Mouse (Mus musculus) stomach, embryonic 16.5 days (tissue): ENCODE results near the gene Mark2. TPM values are rescaled to one million over a fixed set of nuclear protein-coding genes. Genes with fewer than 3 reads are reported as not detected.

Source experiments
- ATAC-seq: fragments of 200-750 bp; cut with Nextera tagmentation; 2 replicates; pipeline ENCODE4 v1.8.0; 2017; ENCODE audit warnings: moderate number of reproducible peaks, moderate TSS enrichment; ENCODE audit not compliant: insufficient read depth, low FRiP score
- H3K27ac ChIP-seq: fragments of 300-500 bp; sonication (generic); 2 replicates; pipeline ENCODE4 v1.5.1; 2014; ENCODE audit warnings: low read length
- H3K27me3 ChIP-seq: fragments of 300-500 bp; sonication (generic); 2 replicates; pipeline ENCODE4 v1.6.1; 2014; ENCODE audit warnings: low read length, control low read depth, mixed read lengths; ENCODE audit not compliant: control insufficient read depth, insufficient read depth
- H3K36me3 ChIP-seq: fragments of 300-500 bp; sonication (generic); 2 replicates; pipeline ENCODE4 v1.6.1; 2014; ENCODE audit warnings: low read length; ENCODE audit not compliant: control insufficient read depth, insufficient read depth
- H3K4me1 ChIP-seq: fragments of 300-500 bp; sonication (generic); 2 replicates; pipeline ENCODE4 v1.6.1; 2014; ENCODE audit warnings: low read length, control low read depth, mixed read lengths; ENCODE audit not compliant: control insufficient read depth, insufficient read depth
- H3K4me2 ChIP-seq: fragments of 300-500 bp; sonication (generic); 2 replicates; pipeline ENCODE4 v1.6.1; 2014; ENCODE audit warnings: low read depth, low read length, mixed read lengths
- H3K4me3 ChIP-seq: fragments of 300-500 bp; sonication (generic); replicated peaks from 2 replicates; pipeline ENCODE4 v1.5.1; 2014; ENCODE audit warnings: mild to moderate bottlenecking, low read length
- H3K9ac ChIP-seq: fragments of 300-500 bp; sonication (generic); 2 replicates; pipeline ENCODE4 v1.6.1; 2014; ENCODE audit warnings: low read length
- H3K9me3 ChIP-seq: fragments of 300-500 bp; sonication (generic); replicated peaks from 2 replicates; pipeline ENCODE4 v1.6.1; 2016; ENCODE audit warnings: low read length, control low read depth; ENCODE audit not compliant: control insufficient read depth
- WGBS: fragments of 180-500 bp; shearing (Covaris S2); extraction: QIAGEN DNeasy Blood & Tissue Kit; methylation state at CpG from one replicate; pipeline ENCODE4 v1.1.7; 2014; 5-methylcytosine and 5-hydroxymethylcytosine counted together
- polyA plus RNA-seq: library from polyadenylated mRNA; unstranded; fragments of >200 nt; fragmentation: Nextera tagmentation; extraction: Ambion mirVana; gene quantifications from 2 replicates; pipeline ENCODE4 v1.2.1, GENCODE M21; 2015

The Mark2 gene
- polyA plus RNA-seq, result 41.2 and 42.7 TPM in 2 replicates

DNA sequence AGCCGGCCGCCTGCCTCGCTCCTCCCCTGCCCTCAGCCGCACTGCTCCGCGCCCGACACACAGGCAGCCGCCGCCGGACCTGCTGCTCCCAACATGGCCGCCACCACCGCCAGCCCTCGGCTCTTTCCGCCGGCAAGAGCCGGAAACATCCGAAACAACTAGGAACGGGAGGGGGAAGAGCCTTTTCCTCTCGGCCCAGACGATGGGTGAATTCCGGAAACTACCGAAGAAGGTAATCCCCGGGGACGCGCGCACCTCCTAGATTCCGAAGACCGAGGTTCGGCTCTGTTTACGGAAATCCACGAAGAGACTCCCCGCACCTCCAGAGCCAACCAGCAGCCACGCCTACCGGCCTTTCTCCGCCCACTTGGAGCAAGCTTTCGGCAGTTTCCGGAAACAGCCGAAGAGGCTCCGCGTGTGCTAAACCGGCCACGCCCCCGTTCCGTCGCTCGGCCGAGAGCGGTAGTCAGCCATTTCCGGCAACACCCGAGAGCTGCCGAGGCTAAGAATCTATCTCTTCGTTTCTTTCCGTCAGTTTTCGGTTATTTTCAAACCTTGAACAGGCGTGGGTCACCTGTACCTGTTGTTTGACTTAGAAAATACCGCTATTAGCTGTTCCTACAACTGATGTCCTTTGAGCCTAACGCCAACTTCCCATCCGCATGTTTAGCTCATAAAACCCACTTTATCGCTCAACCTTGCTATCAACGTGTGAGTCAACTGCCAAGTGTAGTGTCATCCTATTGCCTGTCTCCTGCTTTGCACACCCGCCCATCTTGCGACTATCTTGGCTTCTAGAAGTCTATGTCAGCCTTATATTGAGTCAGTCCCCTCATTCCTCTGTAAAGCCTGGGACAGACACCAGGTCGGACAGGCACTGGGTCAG is at the start of gene Mark2:
TSS of gene Mark2 (minus strand) at position 349 of the 886 bp plus-strand sequence.
- no peaks in the 10 kb centered on the region for H3K36me3 ChIP-seq
- H3K27ac ChIP-seq, result peak within 1 kb of the TSS; percentile 79
- 1% methylated on average over 63 of the region's 63 CpGs for WGBS
- H3K27me3 ChIP-seq, result no peaks in the 10 kb centered on the region
- ATAC-seq, result peak; percentile 94
- peak within 1 kb of the TSS; percentile 75 for H3K4me2 ChIP-seq
- peak within 1 kb of the TSS; percentile 63 for H3K4me3 ChIP-seq
- peak within 1 kb of the TSS; percentile 84 for H3K9ac ChIP-seq
- H3K9me3 ChIP-seq, result no peaks in the 10 kb centered on the region
- peaks cover 35% of the 10 kb centered on the region for H3K4me1 ChIP-seq

DNA sequence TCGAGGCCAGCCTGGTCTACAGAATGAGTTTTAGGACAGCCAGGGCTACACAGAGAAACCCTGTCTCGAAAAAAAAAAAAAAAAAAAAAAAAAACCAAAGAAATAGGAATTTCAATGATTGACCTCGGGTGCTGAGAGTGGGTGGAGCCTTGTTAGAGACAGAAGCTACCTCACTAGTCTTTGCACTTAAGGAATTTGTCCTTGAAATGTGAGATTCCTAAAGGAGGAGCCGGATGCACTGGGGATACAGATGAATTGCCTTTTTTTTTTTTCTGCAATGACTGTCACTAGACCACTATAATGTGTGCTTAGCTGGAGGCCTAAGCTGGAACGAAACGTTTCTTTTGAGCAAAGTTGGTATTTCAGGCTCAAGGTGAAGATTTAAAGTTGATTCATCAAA is 46.8 kb upstream of the Mark2 start:
- no peak overlapping the region for H3K4me3 ChIP-seq
- 0 out of 2 replicates have a peak, but pooled peaks cover 10% of the 10 kb centered on the region for H3K9me3 ChIP-seq
- H3K4me2 ChIP-seq, result no peak overlapping the region
- no peaks in the 10 kb centered on the region for H3K36me3 ChIP-seq
- H3K4me1 ChIP-seq, result no peaks in the 10 kb centered on the region
- no peak overlapping the region for H3K27ac ChIP-seq
- no peak overlapping the region for H3K9ac ChIP-seq
- 77% methylated on average over 6 of the region's 6 CpGs for WGBS
- no peaks in the 10 kb centered on the region for H3K27me3 ChIP-seq
- no peak for ATAC-seq

DNA sequence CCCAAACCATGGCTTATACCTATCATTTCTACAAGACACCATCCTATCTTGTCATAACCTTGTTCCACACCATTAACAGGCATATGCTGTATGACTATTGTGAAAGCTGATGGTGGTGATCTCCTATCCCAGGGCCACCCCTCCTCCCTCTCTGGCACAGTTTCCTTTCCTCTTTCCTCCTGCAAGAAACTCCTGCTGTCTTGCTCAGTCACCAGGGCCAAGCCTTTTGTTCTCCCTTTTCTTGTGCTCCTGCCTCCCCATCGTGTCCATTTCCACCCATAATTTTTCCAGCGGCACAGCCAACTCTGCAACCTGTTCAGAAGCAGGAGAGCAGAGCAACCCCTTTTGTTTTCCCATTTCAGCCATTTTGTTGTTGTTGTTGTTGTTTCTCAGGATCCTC is 44.4 kb upstream of the Mark2 start:
- H3K4me2 ChIP-seq, result no peak overlapping the region
- no peaks in the 10 kb centered on the region for H3K36me3 ChIP-seq
- no peaks in the 10 kb centered on the region for H3K27me3 ChIP-seq
- H3K4me1 ChIP-seq, result 0 out of 2 replicates have a peak, but pooled peaks cover 6% of the 10 kb centered on the region
- WGBS, result 85% methylated on average over 2 of the region's 2 CpGs
- no peak overlapping the region for H3K9ac ChIP-seq
- no peak overlapping the region for H3K27ac ChIP-seq
- 0 out of 2 replicates have a peak, but pooled peaks cover 7% of the 10 kb centered on the region for H3K9me3 ChIP-seq
- no peak for ATAC-seq
- no peak overlapping the region for H3K4me3 ChIP-seq

DNA sequence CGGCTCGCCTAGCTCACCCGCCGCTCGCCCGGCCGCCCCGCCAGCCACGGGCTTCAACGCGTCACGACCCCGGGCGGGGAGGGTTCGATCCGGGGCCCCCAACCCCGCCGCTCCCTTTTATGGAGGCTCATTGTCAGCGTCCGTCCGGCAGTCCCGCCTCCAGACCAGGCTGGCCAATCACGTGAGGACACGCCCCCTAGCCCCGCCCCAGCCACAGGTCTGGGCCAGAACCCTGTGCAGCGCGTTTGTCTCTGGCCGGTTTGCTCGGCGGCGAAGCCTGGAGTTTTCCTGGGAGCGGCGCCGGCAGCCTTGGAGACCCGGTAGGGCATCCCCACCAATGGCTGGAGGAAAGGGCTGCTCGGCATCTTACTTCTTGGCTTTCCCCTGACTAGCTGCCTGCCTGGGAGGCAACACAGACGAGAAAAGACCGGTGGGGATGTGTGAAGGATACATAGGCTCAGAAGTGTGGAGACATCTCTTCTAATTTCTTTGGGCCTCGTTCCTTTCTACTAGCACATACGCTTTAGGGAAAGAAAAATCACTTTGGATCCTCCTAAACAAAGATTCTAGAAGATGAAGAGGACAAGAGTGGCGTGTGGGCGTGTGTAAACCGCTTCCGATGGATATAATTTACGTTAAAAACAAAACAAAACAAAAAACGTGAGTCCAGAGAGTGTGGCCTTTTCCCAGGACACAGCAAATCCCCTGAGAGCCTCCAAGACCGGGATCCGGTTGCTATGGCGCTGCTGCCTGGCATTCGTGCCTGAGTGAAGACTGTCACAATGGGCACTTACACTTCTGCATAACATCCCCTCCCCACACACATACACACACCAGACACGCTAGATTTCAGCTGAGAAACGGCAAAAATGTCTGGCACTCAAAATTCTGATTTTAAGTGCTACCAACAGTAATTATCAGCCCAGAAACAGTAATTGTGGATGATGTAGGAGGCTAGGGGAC is 41.5 kb upstream of the Mark2 start, which contains the start of gene Spindoc:
TSS of gene Spindoc (minus strand) at position 92 of the 963 bp plus-strand sequence.
- Histone ChIP-seq H3K4me1 (0 out of 2 replicates have a peak, but pooled peaks cover 6% of the 10 kb centered on the region), H3K4me2 (peak within 1 kb of the TSS; percentile 60), H3K27me3 (no peaks in the 10 kb centered on the region), H3K4me3 (peak within 1 kb of the TSS; percentile 90), H3K9me3 (0 out of 2 replicates have a peak, but pooled peaks cover 3% of the 10 kb centered on the region), H3K27ac (peak within 1 kb of the TSS; percentile 90), H3K9ac (peak within 1 kb of the TSS; percentile 95), H3K36me3 (no peaks in the 10 kb centered on the region)
- WGBS, result 1% methylated on average over 50 of the region's 52 CpGs
- peak; percentile 99 for ATAC-seq

DNA sequence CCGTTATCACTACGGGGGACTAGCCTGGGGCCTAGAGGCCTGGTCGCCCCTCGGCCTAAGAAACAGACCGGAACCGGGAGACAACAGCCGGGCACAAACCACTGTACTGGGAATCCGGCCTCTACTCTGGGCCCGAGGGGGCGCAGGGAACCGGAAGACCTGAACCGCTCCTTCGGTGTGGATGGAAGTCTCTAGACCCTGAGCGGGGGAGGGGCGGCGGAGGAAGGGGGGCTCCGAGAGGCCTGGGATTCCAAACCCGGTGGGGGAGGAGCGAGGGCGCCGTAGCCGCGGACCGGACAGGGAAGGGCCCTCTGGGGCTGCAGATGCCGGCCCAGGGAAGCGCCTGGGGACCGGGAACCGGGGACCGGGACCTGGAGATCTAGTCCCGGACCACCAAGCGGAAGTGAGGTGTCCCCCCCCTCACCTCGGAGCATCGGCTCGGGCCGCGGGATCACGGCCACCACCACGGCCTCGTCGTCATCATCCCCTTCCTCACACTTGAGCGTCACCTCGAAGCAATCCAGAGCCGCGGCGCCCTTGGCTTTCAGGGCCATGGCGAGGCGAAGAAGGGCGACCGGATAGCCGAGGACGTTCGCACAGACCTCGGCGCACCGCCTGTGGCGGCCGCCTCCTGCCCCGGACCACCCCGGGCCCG is 40.7 kb upstream of the Mark2 start:
- Histone ChIP-seq H3K4me1 (0 out of 2 replicates have a peak, but pooled peaks cover 6% of the 10 kb centered on the region), H3K4me3 (peak overlapping the region; percentile 90), H3K4me2 (peak overlapping the region; percentile 60), H3K9ac (peak overlapping the region; percentile 95), H3K36me3 (no peaks in the 10 kb centered on the region), H3K27ac (peak overlapping the region; percentile 90), H3K9me3 (0 out of 2 replicates have a peak, but pooled peaks cover 3% of the 10 kb centered on the region), H3K27me3 (no peaks in the 10 kb centered on the region)
- 0% methylated on average over 60 of the region's 60 CpGs for WGBS
- peak; percentile 70 for ATAC-seq

DNA sequence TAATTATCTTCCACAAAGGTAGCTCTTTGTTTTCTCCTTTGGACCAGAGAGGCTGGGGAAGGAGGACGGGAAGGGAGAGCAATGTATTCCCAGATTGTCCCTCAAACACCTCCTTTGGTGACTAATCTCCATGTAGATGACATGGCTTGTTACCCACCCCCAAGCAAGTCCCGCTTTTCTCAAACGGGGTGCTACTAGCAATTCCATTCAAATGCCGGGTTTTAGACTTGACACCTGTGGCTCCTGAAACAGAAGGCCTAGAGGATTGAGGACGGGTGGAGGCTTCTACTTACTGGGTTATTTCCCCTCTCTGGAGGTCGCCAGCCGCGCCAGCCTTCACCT is 40.2 kb upstream of the Mark2 start:
- H3K36me3 ChIP-seq, result no peaks in the 10 kb centered on the region
- ATAC-seq, result no peak

DNA sequence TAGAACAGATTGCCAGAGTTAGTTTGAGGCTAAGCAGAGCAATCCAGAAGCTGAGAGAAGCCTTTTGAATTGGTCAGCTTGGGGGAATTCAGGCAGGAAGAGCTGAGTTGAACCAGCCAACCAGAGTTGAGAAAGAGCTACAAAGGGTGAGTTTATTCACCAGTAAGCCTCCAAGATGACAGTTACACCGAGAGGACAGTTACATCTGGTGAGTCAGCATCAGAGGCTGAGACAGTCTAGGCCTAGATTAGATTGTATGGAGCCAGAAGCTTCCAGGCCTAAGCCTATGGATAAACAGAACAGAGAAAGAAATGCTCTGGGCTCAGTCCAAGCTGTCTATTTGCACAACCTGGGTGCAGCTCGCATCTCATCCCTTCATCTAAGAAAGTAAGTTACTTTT is 36.0 kb upstream of the Mark2 start:
- 69% methylated on average over 2 of the region's 2 CpGs for WGBS
- H3K4me1 ChIP-seq, result 0 out of 2 replicates have a peak, but pooled peaks cover 6% of the 10 kb centered on the region
- no peak overlapping the region for H3K27ac ChIP-seq
- no peaks in the 10 kb centered on the region for H3K9me3 ChIP-seq
- no peak for ATAC-seq
- 0 out of 2 replicates have a peak, but pooled peaks cover 10% of the 10 kb centered on the region for H3K36me3 ChIP-seq
- H3K27me3 ChIP-seq, result no peaks in the 10 kb centered on the region
- H3K9ac ChIP-seq, result no peak overlapping the region
- H3K4me3 ChIP-seq, result no peak overlapping the region
- H3K4me2 ChIP-seq, result no peak overlapping the region

More for the DNA sequence above, 40.2 kb upstream of the Mark2 start:
- WGBS, result 2% methylated on average over 8 of the region's 8 CpGs
- Histone ChIP-seq H3K27me3 (no peaks in the 10 kb centered on the region), H3K9ac (peak overlapping the region; percentile 95), H3K4me2 (peak overlapping the region; percentile 60), H3K9me3 (0 out of 2 replicates have a peak, but pooled peaks cover 3% of the 10 kb centered on the region), H3K4me1 (0 out of 2 replicates have a peak, but pooled peaks cover 6% of the 10 kb centered on the region), H3K4me3 (peak overlapping the region; percentile 90), H3K27ac (peak overlapping the region; percentile 90)

DNA sequence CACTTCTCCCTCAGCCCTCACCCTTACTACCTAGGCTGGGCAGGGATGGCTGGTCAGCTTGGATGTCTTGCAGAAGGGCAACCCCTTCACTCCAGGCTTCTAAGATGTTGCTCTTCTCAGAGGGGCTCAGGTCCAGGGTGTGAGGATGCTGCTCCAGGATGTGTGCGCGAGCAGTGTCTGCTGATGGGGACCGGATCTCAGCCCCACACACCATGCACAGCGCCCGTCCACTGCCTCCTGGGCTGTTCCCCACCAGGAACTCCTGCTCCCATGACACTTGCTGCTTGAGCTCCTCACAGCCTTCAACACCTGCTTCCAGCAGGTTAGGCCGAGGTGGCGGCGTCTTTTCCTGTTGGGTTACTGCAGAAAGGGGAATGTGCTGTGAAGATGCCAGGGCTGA is 32.8 kb upstream of the Mark2 start:
- H3K9me3 ChIP-seq, result no peaks in the 10 kb centered on the region
- no peak for ATAC-seq
- no peaks in the 10 kb centered on the region for H3K27me3 ChIP-seq
- H3K27ac ChIP-seq, result no peak overlapping the region
- 0 out of 2 replicates have a peak, but pooled peaks cover 10% of the 10 kb centered on the region for H3K36me3 ChIP-seq
- H3K4me3 ChIP-seq, result no peak overlapping the region
- no peaks in the 10 kb centered on the region for H3K4me1 ChIP-seq
- H3K9ac ChIP-seq, result no peak overlapping the region
- no peak overlapping the region for H3K4me2 ChIP-seq
- 97% methylated on average over 8 of the region's 8 CpGs for WGBS
